Mouse (Mus musculus): ENCODE measurements around the gene Capzb.

- TF ChIP-seq GATA1 (IDR thresholded peaks at IDR 0.05; ENCODE audit: borderline replicate concordance, low read length) (no peak), FLI1 (IDR thresholded peaks at IDR 0.05; ENCODE audit: low read length) (no peak)
These were observed 81.9 kb downstream of the Capzb start for GRCm38 (mm10) chr4:139274573-139274972.
